Mouse (Mus musculus): ENCODE results near the gene Scarb2. TPM values are rescaled to one million over a fixed set of nuclear protein-coding genes. Genes with fewer than 3 reads are reported as not detected.

Scarb2 gene
- total RNA-seq, 4 experiments from 2014 or later: 97.5 to 104 (median 102) TPM

GRCm38 (mm10) chr5:92441494-92441893 lies 65.1 kb downstream of the Scarb2 start:
- peak in 1 of 2 experiments; percentile 18 for DNase-seq (ENCODE audit: low spot score in 2 of 2)

GRCm38 (mm10) chr5:92438540-92438939 lies 68.1 kb downstream of the Scarb2 start:
- DNase-seq (ENCODE audit: low spot score in 2 of 2): no peak

GRCm38 (mm10) chr5:92435025-92435584 lies 71.5 kb downstream of the Scarb2 start, which contains the start of gene Nup54:
Gene Nup54 (minus strand): TSS chr5:92435219.
- peak; percentile 93 to 96 for DNase-seq (ENCODE audit: low spot score in 2 of 2)

DNA sequence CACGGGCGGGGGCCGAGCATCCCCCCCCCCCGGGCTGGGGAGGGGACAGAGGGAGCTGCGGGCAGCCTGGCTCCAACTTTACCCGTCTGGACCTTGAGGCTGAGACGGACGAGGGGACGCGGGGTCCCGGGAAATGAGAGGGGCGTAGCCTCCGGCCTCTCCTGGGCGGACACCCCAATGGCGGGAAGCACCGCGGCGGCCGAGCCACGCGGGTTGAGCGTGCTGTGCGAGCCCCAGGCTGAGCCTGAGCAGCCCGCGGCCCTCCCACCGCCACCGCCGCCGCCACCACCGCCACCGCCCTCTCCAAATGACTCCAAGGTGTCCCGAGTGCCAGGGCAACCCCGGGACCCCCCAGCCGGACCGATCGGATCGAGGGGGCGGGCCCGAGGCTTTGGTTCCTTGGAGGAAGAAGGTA lies 72.1 kb downstream of the Scarb2 start:
- peak in 1 of 2 experiments; percentile 21 for DNase-seq (ENCODE audit: low spot score in 2 of 2)

- no peak for DNase-seq (ENCODE audit: low spot score in 2 of 2)
Observed at GRCm38 (mm10) chr5:92434070-92434469, 72.6 kb downstream of the Scarb2 start.

GRCm38 (mm10) chr5:92431611-92432010 lies 75.0 kb downstream of the Scarb2 start:
- no peak for DNase-seq (ENCODE audit: low spot score in 2 of 2)

GRCm38 (mm10) chr5:92430723-92431122 lies 75.9 kb downstream of the Scarb2 start:
- DNase-seq (ENCODE audit: low spot score in 2 of 2): no peak

- no peak for DNase-seq (ENCODE audit: low spot score in 2 of 2)
Observed at GRCm38 (mm10) chr5:92424126-92424525, 82.5 kb downstream of the Scarb2 start.

DNA sequence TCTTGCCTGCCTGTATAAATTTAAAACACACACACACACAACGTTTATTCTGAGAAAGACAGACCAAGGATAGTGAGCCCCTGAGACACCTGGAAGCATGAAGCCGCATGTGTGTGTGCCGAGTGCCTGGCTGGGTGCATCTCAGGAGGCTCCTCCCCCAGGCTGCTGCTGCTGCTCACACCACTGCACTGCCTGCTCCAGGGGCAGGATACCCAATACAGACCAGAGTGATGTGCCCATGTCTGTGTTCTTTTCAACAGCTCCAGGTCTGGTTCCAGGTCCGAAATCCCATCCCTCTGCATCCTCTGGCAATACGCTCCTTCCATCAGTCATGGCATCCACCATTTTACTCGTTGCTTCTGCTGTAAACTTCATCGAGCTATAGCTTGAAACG lies 92.7 kb downstream of the Scarb2 start:
- DNase-seq (ENCODE audit: low spot score in 2 of 2): no peak

- DNase-seq (ENCODE audit: low spot score in 2 of 2): no peak
Observed at GRCm38 (mm10) chr5:92413271-92413981, 93.2 kb downstream of the Scarb2 start.

- DNase-seq (ENCODE audit: low spot score in 2 of 2): no peak
Observed at GRCm38 (mm10) chr5:92411461-92412140, 95.0 kb downstream of the Scarb2 start.

DNA sequence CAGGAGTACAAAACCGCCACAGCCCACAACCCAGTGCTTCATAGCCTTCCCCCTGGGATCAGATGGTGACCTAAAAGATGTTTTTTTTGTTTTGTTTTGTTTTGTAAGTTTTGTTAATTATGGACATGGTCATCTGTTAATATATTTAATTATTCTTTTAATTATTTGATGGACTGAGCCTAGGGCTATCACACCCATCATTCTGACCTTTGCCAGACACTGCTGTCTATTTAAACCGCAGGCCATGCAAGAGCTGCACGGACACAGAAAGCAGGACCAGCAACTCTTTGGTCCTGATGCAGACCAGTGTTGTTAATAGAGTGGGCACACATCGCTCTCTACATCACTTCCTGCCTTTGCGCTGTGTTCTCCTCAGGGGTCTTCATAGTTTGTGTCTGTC lies 96.1 kb downstream of the Scarb2 start:
- DNase-seq (ENCODE audit: low spot score in 2 of 2): no peak

DNA sequence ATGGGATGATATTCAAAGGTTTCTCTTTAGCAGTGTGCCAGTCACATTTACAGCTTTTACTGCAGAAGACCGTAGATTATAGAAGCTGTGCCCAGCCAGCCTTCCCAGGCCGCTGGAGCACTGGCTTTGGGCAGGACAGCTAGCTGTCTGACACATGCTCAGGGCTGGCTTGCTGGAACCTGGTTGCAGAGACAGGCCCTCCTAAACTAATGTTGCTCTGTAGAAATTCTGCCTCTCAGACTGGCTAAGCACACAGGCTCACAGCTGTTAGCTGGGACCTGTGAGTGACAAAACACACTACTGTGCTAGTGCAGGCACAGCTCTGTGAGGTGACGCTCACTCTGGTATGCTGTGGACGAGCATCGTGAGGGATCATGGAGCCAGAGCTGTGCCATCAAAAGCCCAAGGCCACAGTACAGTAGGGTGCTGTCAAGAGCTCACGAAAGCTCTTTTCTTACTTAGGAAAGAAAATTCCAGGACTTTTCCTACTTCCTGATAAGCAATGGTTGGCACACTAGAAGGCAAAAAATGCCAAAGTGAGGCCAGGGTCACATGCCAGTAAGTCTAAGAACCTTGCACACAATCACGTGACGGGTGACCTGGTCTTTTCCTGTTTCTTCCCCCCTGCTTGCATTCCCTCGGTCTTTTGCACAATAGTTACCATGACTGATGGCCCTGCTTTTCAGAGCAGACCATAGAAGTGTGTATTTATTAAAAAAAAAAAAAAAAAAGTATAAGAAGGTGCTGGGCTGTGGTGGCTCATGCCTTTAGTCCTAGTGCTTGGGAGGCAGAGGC lies 97.1 kb downstream of the Scarb2 start:
- DNase-seq (ENCODE audit: low spot score in 2 of 2): no peak

- no peak for DNase-seq (ENCODE audit: low spot score in 2 of 2)
Observed at GRCm38 (mm10) chr5:92404400-92404678, 102.3 kb downstream of the Scarb2 start.

GRCm38 (mm10) chr5:92403562-92404399 lies 102.9 kb downstream of the Scarb2 start:
- DNase-seq (ENCODE audit: low spot score in 2 of 2): no peak

- no peak for DNase-seq (ENCODE audit: low spot score in 2 of 2)
Observed at GRCm38 (mm10) chr5:92402816-92403215, 103.8 kb downstream of the Scarb2 start.

DNA sequence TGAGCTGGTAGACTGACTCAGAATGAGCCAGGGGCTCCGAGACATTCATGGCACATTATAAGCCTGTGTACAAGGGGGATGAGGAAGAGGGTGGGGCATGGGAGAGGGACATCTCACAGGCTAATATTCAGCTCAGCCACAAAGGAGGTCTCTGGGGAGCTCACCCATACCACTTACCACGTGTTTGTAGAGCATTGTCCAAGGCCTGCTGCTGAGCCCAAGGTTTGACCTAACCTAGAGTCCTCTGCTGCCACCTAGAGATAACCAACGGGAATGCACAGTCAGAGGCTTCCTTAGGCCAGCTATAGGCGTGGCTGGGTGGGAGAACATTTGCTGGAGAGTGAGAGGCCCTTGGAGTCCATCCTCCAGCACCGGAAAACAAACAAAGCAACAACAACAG lies 108.5 kb downstream of the Scarb2 start:
- DNase-seq (ENCODE audit: low spot score in 2 of 2): no peak

DNA sequence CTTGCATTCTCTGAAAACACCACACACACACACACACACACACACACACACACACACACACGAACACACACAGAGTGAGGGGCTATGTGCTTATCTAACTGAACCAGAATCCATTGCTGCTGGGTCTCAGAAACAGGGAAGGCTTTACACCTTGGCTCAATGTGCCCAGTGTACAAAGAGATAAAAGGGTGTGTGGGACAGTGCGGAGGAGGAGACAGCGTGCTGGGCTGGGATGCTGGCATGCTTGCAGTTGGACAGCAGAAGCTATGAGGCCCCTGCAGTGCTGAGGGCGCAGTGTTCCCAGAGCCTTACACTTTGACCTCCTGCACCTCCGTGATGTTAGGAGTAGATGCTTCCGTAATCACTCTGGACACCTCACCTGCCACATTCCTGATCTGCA lies 110.2 kb downstream of the Scarb2 start:
- DNase-seq (ENCODE audit: low spot score in 2 of 2): no peak

DNA sequence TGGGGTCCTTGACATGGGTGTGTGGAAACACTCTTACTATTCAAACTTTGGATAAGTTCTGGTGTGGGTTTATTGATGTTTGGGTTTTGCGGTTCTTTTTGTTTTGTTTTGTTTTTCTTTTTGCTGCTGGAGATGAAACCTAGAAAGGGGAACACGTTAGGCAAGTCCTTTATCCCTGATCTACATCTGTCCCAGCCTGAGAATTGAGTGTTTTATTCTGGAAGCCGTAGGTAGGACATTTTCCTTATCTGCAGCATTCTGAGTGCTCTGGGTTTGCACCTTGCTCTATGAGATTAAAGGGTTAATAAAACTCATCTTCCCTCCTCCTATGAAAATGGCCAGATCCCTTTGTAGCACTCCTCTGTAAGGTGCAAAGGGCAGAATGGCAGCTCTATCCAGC lies 110.9 kb downstream of the Scarb2 start:
- no peak for DNase-seq (ENCODE audit: low spot score in 2 of 2)

- no peak for DNase-seq (ENCODE audit: low spot score in 2 of 2)
Observed at GRCm38 (mm10) chr5:92393863-92394262, 112.8 kb downstream of the Scarb2 start.

- DNase-seq (ENCODE audit: low spot score in 2 of 2): no peak
Observed at GRCm38 (mm10) chr5:92392542-92392941, 114.1 kb downstream of the Scarb2 start.
